Mouse (Mus musculus): Measurements from ENCODE around the gene Adssl1. TPM values are rescaled to one million over a fixed set of nuclear protein-coding genes. Genes with fewer than 3 reads are reported as not detected.

Adssl1 gene
- polyA plus RNA-seq, 1 experiment from 2014 or later: 2.0 TPM

DNA sequence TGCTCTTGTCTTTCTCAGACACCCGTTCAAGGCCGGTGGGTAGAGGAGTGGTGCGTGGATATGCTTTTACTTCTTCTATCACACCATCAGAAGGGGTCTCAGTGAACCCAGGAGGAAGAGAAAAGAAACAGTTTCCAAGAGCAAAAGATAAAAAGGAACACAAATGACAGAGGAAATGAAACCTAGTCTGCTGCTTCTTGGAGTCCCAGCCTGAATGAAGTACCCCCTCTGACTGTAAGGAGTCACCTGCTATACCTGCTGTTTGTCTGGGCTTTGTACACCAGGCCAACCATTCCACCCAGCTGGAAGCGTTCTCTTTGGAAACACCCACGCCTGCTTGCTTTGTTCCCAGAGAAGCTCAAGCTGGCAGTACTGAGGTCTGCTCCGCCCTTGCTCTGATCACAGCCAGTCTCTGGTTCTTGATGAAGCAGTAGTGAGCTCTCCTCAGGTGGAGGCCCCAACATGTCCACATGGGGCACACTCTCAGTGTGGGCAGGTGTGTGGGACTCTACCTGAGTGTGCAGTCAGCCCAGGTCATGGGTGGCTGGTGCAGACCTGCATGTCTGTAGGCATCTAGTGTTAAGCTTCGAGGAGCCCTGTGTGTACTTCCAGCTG lies 33.8 kb upstream of the Adssl1 start:
- Histone ChIP-seq H3K4me3 (no peak overlapping the region), H3K9me3 (no peaks in the 10 kb centered on the region), H3K9ac (replicated peaks) (no peak overlapping the region), H3K4me2 (replicated peaks) (no peak overlapping the region), H3K4me1 (peaks cover 29% of the 10 kb centered on the region), H3K27ac (replicated peaks) (no peak overlapping the region), H3K27me3 (0 out of 2 replicates have a peak, but pooled peaks cover 11% of the 10 kb centered on the region), H3K36me3 (no peaks in the 10 kb centered on the region)
- ATAC-seq (replicated peaks): no peak
- 67% methylated on average over 7 of the region's 7 CpGs for WGBS

- H3K9ac ChIP-seq (replicated peaks): no peak overlapping the region
- H3K27ac ChIP-seq (replicated peaks): no peak overlapping the region
- no peaks in the 10 kb centered on the region for H3K36me3 ChIP-seq
- ATAC-seq (replicated peaks): no peak
- 0 out of 2 replicates have a peak, but pooled peaks cover 11% of the 10 kb centered on the region for H3K27me3 ChIP-seq
- H3K4me2 ChIP-seq (replicated peaks): no peak overlapping the region
- peaks cover 33% of the 10 kb centered on the region for H3K4me1 ChIP-seq
- H3K9me3 ChIP-seq: no peaks in the 10 kb centered on the region
- no peak overlapping the region for H3K4me3 ChIP-seq
- WGBS: 82% methylated on average over 14 of the region's 14 CpGs
These were observed 32.4 kb upstream of the Adssl1 start for GRCm38 (mm10) chr12:112587125-112588124.

DNA sequence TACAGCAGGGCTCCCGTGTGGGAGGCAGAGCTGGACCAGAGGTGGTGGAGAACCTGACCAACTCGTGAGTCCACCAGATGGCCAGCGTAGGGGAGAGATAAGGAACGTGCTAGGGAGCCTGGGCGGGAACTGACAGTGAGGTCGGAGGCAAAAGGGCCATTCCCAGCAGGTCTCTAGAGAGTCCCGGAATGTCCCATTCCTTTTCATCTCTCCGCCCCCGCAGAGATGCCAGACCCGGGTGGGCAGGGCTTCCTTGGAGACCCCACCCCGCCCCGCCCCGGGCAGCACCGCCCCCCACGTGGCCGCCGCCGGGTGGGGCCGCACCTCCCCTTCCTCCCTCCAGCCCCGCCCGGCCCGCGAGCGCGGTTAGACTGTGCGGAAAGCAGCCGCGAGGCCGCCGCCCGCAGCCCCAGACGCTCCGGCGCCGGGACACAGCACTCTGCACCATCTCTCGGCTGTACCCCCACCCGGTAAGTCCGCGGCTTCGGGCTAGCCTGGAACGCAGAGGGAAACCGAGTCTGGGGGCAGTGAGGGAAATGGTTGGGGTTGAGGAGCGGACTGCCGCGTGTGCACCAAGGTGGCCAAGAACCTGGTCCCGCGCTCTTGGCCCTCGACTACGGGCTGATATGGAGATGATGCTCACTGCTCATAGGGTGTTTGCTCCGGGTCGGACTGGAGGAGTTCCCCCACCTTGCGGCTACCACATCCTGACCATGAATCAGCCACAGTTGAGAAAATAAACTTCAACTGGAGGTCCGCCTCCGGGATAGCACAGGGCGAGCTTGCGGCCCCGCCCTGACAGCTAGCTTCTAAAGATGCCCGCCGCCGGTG lies 31.2 kb upstream of the Adssl1 start, which contains the start of gene Inf2:
Inf2 (plus strand) TSS at position 359 of the 831 bp plus-strand sequence.
- Histone ChIP-seq H3K27ac (replicated peaks) (no peak within 1 kb of the TSS), H3K4me3 (peak within 1 kb of the TSS; percentile 50), H3K36me3 (no peaks in the 10 kb centered on the region), H3K27me3 (0 out of 2 replicates have a peak, but pooled peaks cover 11% of the 10 kb centered on the region), H3K9me3 (no peaks in the 10 kb centered on the region), H3K9ac (replicated peaks) (peak within 1 kb of the TSS; percentile 58), H3K4me1 (peaks cover 38% of the 10 kb centered on the region), H3K4me2 (replicated peaks) (peak within 1 kb of the TSS; percentile 83)
- WGBS: under 1% methylated on average over 58 of the region's 60 CpGs
- ATAC-seq (replicated peaks): peak; percentile 79

DNA sequence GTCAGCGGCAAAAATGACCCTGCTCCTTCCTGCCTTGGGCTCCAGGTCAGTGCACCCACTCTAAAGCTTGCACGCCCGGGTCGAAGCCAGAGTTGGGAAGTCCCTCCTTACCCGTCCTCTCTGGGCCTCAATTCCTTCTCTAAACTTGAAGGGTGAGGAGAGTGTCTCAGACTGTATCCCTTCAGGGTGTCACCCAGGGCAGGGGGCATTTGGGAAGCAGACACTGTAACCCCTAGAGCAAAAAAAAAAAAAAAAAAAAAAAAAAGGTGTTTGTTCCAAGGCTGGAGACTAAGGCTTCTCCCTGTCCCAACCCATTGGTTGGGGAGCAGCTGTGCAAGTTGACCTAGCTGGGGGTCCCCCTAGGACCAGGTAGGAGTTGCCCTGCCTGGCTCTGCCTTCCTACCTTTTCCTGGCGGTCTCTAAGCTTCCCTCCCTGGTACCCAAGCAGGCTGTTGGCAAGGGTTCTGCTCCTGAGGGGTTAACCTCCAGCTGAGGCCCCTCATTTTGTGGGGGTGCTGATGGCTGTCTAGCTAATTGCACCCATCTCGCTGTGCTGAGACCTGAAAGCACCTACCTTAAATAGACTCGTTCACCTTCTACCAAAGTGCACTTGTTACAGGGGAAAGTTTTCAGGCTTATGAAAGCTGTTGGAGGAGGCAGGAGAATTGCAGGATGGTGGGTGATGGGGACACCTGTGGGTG lies 30.2 kb upstream of the Adssl1 start:
- Histone ChIP-seq H3K9me3 (no peaks in the 10 kb centered on the region), H3K4me1 (peaks cover 48% of the 10 kb centered on the region), H3K27ac (replicated peaks) (no peak overlapping the region), H3K36me3 (no peaks in the 10 kb centered on the region), H3K9ac (replicated peaks) (no peak overlapping the region), H3K4me3 (peak overlapping the region; percentile 50), H3K27me3 (0 out of 2 replicates have a peak, but pooled peaks cover 11% of the 10 kb centered on the region), H3K4me2 (replicated peaks) (peak overlapping the region; percentile 83)
- ATAC-seq (replicated peaks): no peak
- WGBS: 52% methylated on average over 8 of the region's 8 CpGs

DNA sequence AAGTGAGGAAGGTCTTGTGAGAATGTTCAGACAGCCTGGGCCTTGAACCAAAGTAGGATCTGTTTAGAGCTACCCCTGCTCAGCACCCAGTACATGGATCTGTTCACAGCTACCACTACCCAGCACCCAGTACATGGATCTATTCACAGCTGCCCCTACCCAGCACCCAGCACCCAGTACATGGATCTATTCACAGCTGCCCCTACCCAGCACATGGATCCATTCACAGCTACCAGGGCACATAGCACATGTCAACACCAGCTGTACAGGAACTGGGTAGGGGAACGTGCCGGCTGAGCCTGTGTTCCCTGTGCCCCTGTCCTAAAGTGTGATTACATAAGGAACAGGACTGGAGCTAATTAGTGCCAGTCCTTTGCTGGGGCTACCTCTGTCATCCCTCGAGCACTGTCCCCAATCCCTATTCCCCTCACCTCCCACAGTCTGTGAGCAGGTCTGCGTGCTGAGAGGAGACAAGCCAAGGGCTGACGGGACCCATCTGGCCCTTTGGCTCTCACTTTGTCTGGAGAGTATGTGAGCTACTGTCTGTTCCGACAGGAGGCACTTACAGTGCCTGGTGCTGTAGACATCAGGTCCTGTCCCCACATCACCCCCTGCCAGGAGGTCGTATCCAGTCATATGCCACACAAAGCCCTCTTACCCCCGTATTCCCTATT lies 29.1 kb upstream of the Adssl1 start:
- peak; percentile 54 for ATAC-seq (replicated peaks)
- Histone ChIP-seq H3K36me3 (no peaks in the 10 kb centered on the region), H3K4me2 (replicated peaks) (no peak overlapping the region), H3K9me3 (no peaks in the 10 kb centered on the region), H3K27ac (replicated peaks) (peak overlapping the region; percentile 70), H3K27me3 (0 out of 2 replicates have a peak, but pooled peaks cover 11% of the 10 kb centered on the region), H3K4me3 (no peak overlapping the region), H3K9ac (replicated peaks) (no peak overlapping the region), H3K4me1 (peaks cover 59% of the 10 kb centered on the region)
- WGBS: 60% methylated on average over 8 of the region's 8 CpGs

- peaks cover 59% of the 10 kb centered on the region for H3K4me1 ChIP-seq
- 86% methylated on average over 5 of the region's 5 CpGs for WGBS
These were observed 28.6 kb upstream of the Adssl1 start for GRCm38 (mm10) chr12:112591240-112591639.

GRCm38 (mm10) chr12:112591730-112592129 lies 28.1 kb upstream of the Adssl1 start:
- Histone ChIP-seq H3K36me3 (no peaks in the 10 kb centered on the region), H3K4me1 (peaks cover 59% of the 10 kb centered on the region), H3K27me3 (0 out of 2 replicates have a peak, but pooled peaks cover 11% of the 10 kb centered on the region), H3K4me3 (no peak overlapping the region), H3K9ac (replicated peaks) (no peak overlapping the region), H3K4me2 (replicated peaks) (no peak overlapping the region), H3K9me3 (no peaks in the 10 kb centered on the region), H3K27ac (replicated peaks) (no peak overlapping the region)
- WGBS: 85% methylated on average over 3 of the region's 3 CpGs
- no peak for ATAC-seq (replicated peaks)

More at GRCm38 (mm10) chr12:112591240-112591639, 28.6 kb upstream of the Adssl1 start:
- 0 out of 2 replicates have a peak, but pooled peaks cover 11% of the 10 kb centered on the region for H3K27me3 ChIP-seq
- no peak overlapping the region for H3K9ac ChIP-seq (replicated peaks)
- H3K27ac ChIP-seq (replicated peaks): peak overlapping the region; percentile 70; the same call in 1 of the 2 replicates
- no peaks in the 10 kb centered on the region for H3K9me3 ChIP-seq
- no peak overlapping the region for H3K4me3 ChIP-seq
- no peak overlapping the region for H3K4me2 ChIP-seq (replicated peaks)
- no peaks in the 10 kb centered on the region for H3K36me3 ChIP-seq
- no peak for ATAC-seq (replicated peaks)

DNA sequence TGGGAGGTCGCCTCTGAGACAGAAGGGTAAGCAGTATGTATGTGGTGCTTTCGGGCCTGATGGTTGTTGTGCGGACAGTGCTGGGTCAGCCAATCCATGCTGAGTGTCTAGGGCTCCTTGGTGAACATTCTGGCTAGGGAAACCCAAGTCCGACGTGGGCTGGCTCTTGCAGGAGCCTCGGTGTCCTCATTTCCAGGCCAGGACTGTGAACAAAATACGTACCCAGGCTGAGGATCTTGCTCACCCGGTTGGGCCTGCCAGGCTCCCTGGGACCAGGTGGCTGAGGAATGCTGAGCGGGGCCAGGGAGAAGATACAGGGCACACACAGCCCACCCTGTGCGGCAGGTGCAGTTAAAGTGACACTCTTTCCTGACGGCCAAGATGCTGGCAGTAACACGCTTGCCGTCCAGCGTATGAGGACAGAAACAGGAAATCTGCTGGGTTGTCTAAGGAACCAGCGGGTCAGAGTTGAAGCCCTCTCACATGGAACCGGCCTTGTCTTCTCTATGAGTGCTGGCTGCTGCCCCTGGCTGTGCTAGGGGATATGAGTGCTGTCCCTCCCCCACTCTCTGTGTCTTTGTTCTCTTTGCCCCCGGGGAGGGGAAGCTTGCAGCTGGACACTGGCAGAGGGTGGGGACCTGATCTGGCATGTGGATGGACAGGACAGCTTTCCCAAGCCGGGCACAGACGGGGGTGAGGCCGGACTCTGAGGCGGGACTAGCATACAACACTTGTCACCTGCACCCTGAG lies 26.7 kb upstream of the Adssl1 start:
- Histone ChIP-seq H3K9me3 (no peaks in the 10 kb centered on the region), H3K36me3 (no peaks in the 10 kb centered on the region), H3K4me2 (replicated peaks) (no peak overlapping the region), H3K27me3 (0 out of 2 replicates have a peak, but pooled peaks cover 1% of the 10 kb centered on the region), H3K9ac (replicated peaks) (no peak overlapping the region), H3K4me1 (peaks cover 59% of the 10 kb centered on the region), H3K27ac (replicated peaks) (no peak overlapping the region), H3K4me3 (no peak overlapping the region)
- no peak for ATAC-seq (replicated peaks)
- WGBS: 75% methylated on average over 21 of the region's 21 CpGs

DNA sequence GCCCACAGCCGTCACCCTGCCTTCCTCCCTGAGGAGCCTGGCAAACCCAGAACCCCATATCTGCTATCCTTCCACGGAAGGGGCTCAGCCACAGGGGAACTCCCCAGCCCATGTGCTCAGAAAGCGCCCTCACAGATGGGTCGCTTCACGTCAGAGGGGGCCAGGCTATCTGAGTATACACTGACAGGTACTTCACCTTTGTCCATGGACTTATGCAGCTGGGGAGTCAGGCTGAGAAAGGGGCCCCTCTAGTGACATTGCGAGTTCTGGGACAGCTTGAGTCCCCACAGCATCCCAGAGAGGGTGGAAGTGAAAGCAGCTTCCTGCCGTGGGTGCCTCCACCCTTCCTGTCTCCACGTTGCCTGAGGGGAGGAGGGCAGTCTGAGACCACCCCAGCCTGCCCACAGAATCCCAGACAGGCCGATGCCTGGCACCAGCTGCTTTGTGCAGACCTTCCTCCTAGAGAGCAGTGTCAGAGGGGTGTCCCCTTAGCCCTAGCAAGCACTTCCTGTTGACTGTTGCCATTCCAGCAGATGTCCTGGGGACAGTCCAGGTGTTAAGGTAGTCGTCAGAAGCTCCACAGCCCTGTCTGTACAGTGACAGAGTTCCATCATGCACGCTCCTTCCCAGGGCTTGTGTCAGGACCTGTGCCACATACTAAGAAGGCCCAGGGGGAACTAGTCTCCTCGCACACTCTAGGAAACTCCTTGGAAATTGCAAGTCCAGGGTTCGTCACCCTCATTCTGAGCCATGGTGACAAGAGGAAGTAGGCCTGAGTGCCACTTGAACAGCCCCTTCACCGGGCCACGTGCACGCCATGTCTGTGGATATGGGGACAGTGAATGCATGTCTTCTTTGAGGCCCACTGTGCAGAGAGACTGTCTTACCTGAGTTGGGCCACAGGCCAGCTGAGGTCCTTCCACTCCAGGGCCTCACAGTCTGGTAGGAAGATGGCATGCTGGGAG lies 25.6 kb upstream of the Adssl1 start:
- Histone ChIP-seq H3K36me3 (no peaks in the 10 kb centered on the region), H3K9ac (replicated peaks) (no peak overlapping the region), H3K4me1 (peaks cover 49% of the 10 kb centered on the region), H3K4me2 (replicated peaks) (no peak overlapping the region), H3K4me3 (no peak overlapping the region), H3K9me3 (no peaks in the 10 kb centered on the region), H3K27ac (replicated peaks) (peak overlapping the region; percentile 39), H3K27me3 (no peaks in the 10 kb centered on the region)
- 72% methylated on average over 16 of the region's 16 CpGs for WGBS
- no peak for ATAC-seq (replicated peaks)
